Mouse (Mus musculus) activated CD4-positive, CD25-positive, alpha-beta regulatory T cell (primary cell): Measurements from ENCODE around the gene Olfr332. TPM values are rescaled to one million over a fixed set of nuclear protein-coding genes. Genes with fewer than 3 reads are reported as not detected.

Experiments
- polyA plus RNA-seq, 2 experiments: library from polyadenylated mRNA; unstranded; fragments of 100-300 nt; shearing (Covaris generic); gene quantifications; one replicate each; pipeline ENCODE4 v1.2.1; 2017

Gene Olfr332
- under 1 TPM in 1 of 2 experiments, not detected in 1; 0.10 TPM for polyA plus RNA-seq

GRCm38 (mm10) chr11:58492455-58492854 is at the start of gene Olfr332:
Gene Olfr332, minus strand, starts transcription at chr11:58492555.

GRCm38 (mm10) chr11:58534736-58535135 is 42.4 kb upstream of the Olfr332 start, which contains the start of gene Olfr330:
Gene Olfr330, minus strand, starts transcription at chr11:58534836.

GRCm38 (mm10) chr11:58502472-58502871 is 10.1 kb upstream of the Olfr332 start, which contains the start of gene Olfr331:
Gene Olfr331, minus strand, starts transcription at chr11:58502572.

GRCm38 (mm10) chr11:58462170-58462569 is 30.2 kb downstream of the Olfr332 start, which contains the start of gene Olfr30:
Gene Olfr30, minus strand, starts transcription at chr11:58462270.

GRCm38 (mm10) chr11:58452759-58453158 is 39.6 kb downstream of the Olfr332 start, which contains the start of gene Lypd9:
Gene Lypd9, minus strand, starts transcription at chr11:58452923.

Other genes with a start within 250 kb of the Olfr332 start
- not detected for gene 4930438A08Rik, start 217.8 kb downstream of the Olfr332 start, polyA plus RNA-seq
- gene Zfp692, start 185.5 kb downstream of the Olfr332 start, polyA plus RNA-seq: 10 to 100 TPM; 25.6 to 28.0 TPM
- 10 to 100 TPM; 29.7 to 51.5 TPM for gene Zfp672, start 162.2 kb downstream of the Olfr332 start, polyA plus RNA-seq
- gene Sh3bp5l, start 161.8 kb downstream of the Olfr332 start, polyA plus RNA-seq: 10 to 100 TPM; 11.3 to 19.7 TPM
- gene Lypd8, start 113.5 kb downstream of the Olfr332 start, polyA plus RNA-seq: under 1 TPM in 1 of 2 experiments, not detected in 1; 0.21 TPM
- gene 1810065E05Rik, start 71.4 kb downstream of the Olfr332 start, polyA plus RNA-seq: not detected
- gene Gm12253, start 60.0 kb downstream of the Olfr332 start, polyA plus RNA-seq: under 1 TPM in 1 of 2 experiments, not detected in 1; 0.12 TPM
- gene Lypd9, start 39.6 kb downstream of the Olfr332 start, polyA plus RNA-seq: not detected
- gene Olfr30, start 30.3 kb downstream of the Olfr332 start, polyA plus RNA-seq: not detected
- gene Olfr331, start 10.0 kb upstream of the Olfr332 start, polyA plus RNA-seq: not detected
- not detected for gene Olfr330, start 42.3 kb upstream of the Olfr332 start, polyA plus RNA-seq
- gene Olfr329-ps, start 53.9 kb upstream of the Olfr332 start, polyA plus RNA-seq: not detected
- not detected for gene Olfr328, start 63.1 kb upstream of the Olfr332 start, polyA plus RNA-seq
- gene Olfr224, start 78.0 kb upstream of the Olfr332 start, polyA plus RNA-seq: not detected
- not detected for gene Olfr325, start 85.2 kb upstream of the Olfr332 start, polyA plus RNA-seq
- gene Olfr324, start 102.6 kb upstream of the Olfr332 start, polyA plus RNA-seq: not detected
- gene 2210407C18Rik, start 123.5 kb upstream of the Olfr332 start, polyA plus RNA-seq: not detected
- gene Olfr323, start 137.9 kb upstream of the Olfr332 start, polyA plus RNA-seq: under 1 TPM in 1 of 2 experiments, not detected in 1; 0.14 TPM
- gene Trim58, start 147.9 kb upstream of the Olfr332 start, polyA plus RNA-seq: under 1 TPM; 0.21 to 0.43 TPM
- not detected for gene Olfr322, start 166.2 kb upstream of the Olfr332 start, polyA plus RNA-seq
- not detected for gene Olfr320, start 188.5 kb upstream of the Olfr332 start, polyA plus RNA-seq
- not detected for gene Olfr319, start 206.6 kb upstream of the Olfr332 start, polyA plus RNA-seq
- under 1 TPM; 0.05 to 0.11 TPM for gene Olfr318, start 231.5 kb upstream of the Olfr332 start, polyA plus RNA-seq
- not detected for gene Olfr317, start 246.7 kb upstream of the Olfr332 start, polyA plus RNA-seq